Mouse (Mus musculus) spleen, adult 2 months (tissue): Measurements from ENCODE around the gene Map4k3.

ENCODE experiments used
- CTCF ChIP-seq: fragments of 200-500 bp; IDR thresholded peaks from 2 replicates; pipeline ENCODE4 v1.5.1; 2011; ENCODE audit warnings: mild to moderate bottlenecking, inconsistent platforms; ENCODE audit not compliant: insufficient read depth, insufficient read length, insufficient replicate concordance; ENCODE audit errors: extremely low read depth
- POLR2A ChIP-seq: fragments of 200-500 bp; IDR thresholded peaks from 2 replicates; pipeline ENCODE4 v1.6.1; 2011; ENCODE audit warnings: low read depth, low read length, inconsistent platforms

- TF ChIP-seq POLR2A (no peak), CTCF (no peak)
These were observed 9.0 kb downstream of the Map4k3 start for GRCm38 (mm10) chr17:80719309-80719708.
